Mouse (Mus musculus): Measurements from ENCODE around the gene Lpcat1.

- no peak for TF ChIP-seq CTCF (IDR thresholded peaks at IDR 0.05; ENCODE audit: low read depth)
- no peak for TF ChIP-seq EP300 (IDR thresholded peaks at IDR 0.05; ENCODE audit: low read depth)
These were observed 632 bp downstream of the Lpcat1 start for GRCm38 (mm10) chr13:73467421-73468237.
